Mouse (Mus musculus) lung, embryonic 15.5 days (tissue): ENCODE data around the gene Acbd7. TPM values are rescaled to one million over a fixed set of nuclear protein-coding genes. Genes with fewer than 3 reads are reported as not detected.

Experiments used
- ATAC-seq: fragments of 200-750 bp; cut with Nextera tagmentation; 2 replicates; pipeline ENCODE4 v1.8.0; 2017; ENCODE audit warnings: moderate number of reproducible peaks, borderline replicate concordance; ENCODE audit not compliant: low FRiP score, low TSS enrichment; ENCODE audit errors: extremely low read depth
- H3K27ac ChIP-seq: fragments of 300-500 bp; sonication (generic); 2 replicates; pipeline ENCODE4 v1.5.1; 2015; ENCODE audit warnings: moderate library complexity, mild to moderate bottlenecking, inconsistent platforms
- H3K27me3 ChIP-seq: fragments of 300-500 bp; sonication (generic); 2 replicates; pipeline ENCODE4 v1.6.1; 2015; ENCODE audit warnings: inconsistent platforms
- H3K36me3 ChIP-seq: fragments of 300-500 bp; sonication (generic); 2 replicates; pipeline ENCODE4 v1.6.1; 2015; ENCODE audit warnings: inconsistent platforms
- H3K4me1 ChIP-seq: fragments of 300-500 bp; sonication (generic); 2 replicates; pipeline ENCODE4 v1.6.1; 2015; ENCODE audit warnings: inconsistent platforms
- H3K4me2 ChIP-seq: fragments of 300-500 bp; sonication (generic); 2 replicates; pipeline ENCODE4 v1.6.1; 2015; ENCODE audit warnings: inconsistent platforms, mild to moderate bottlenecking, moderate library complexity
- H3K4me3 ChIP-seq: fragments of 300-500 bp; sonication (generic); 2 replicates; pipeline ENCODE4 v1.5.1; 2015; ENCODE audit warnings: mild to moderate bottlenecking, inconsistent platforms
- H3K9ac ChIP-seq: fragments of 300-500 bp; sonication (generic); 2 replicates; pipeline ENCODE4 v1.6.1; 2015; ENCODE audit warnings: inconsistent platforms
- H3K9me3 ChIP-seq: fragments of 300-500 bp; sonication (generic); 2 replicates; pipeline ENCODE4 v1.6.1; 2016; ENCODE audit warnings: inconsistent platforms
- WGBS: fragments of 180-500 bp; shearing (Covaris S2); methylation state at CpG from one replicate; pipeline ENCODE4 v1.1.7; 2015; 5-methylcytosine and 5-hydroxymethylcytosine counted together
- polyA plus RNA-seq: library from polyadenylated mRNA; unstranded; fragments of >200 nt; fragmentation: Nextera tagmentation; extraction: Ambion mirVana; gene quantifications from 2 replicates; pipeline ENCODE4 v1.2.1, GENCODE M21; 2015

The Acbd7 gene
- polyA plus RNA-seq, 1 experiment from 2014 or later: 1.1 TPM

DNA sequence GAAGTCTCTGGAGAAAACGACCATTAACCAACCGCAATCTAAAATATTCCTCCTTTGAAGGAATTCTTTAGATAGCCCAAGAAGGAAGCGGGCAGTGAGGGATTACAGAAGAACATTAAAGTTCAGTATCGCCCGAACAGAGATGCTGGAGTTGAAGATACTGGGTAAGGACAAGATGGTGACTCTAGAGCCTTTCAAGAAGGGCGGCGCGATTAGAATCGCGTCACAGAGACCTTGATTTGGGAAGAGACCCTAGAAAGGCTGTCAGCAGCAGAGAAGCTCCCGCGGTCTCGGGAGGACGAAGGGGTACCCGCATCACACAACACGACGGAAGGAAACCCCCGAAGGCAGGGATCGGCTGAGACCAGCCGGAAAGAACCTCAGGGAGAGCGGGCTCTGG, 3.9 kb upstream of the Acbd7 start:
- Histone ChIP-seq H3K36me3 (peaks cover 20% of the 10 kb centered on the region), H3K27me3 (peaks cover 14% of the 10 kb centered on the region), H3K27ac (peak overlapping the region; percentile 62), H3K4me2 (peak overlapping the region; percentile 62), H3K9ac (peak overlapping the region; percentile 68), H3K4me3 (peak overlapping the region; percentile 68), H3K4me1 (peaks cover 24% of the 10 kb centered on the region), H3K9me3 (no peaks in the 10 kb centered on the region)
- no peak for ATAC-seq
- WGBS: under 1% methylated on average over 21 of the region's 21 CpGs

DNA sequence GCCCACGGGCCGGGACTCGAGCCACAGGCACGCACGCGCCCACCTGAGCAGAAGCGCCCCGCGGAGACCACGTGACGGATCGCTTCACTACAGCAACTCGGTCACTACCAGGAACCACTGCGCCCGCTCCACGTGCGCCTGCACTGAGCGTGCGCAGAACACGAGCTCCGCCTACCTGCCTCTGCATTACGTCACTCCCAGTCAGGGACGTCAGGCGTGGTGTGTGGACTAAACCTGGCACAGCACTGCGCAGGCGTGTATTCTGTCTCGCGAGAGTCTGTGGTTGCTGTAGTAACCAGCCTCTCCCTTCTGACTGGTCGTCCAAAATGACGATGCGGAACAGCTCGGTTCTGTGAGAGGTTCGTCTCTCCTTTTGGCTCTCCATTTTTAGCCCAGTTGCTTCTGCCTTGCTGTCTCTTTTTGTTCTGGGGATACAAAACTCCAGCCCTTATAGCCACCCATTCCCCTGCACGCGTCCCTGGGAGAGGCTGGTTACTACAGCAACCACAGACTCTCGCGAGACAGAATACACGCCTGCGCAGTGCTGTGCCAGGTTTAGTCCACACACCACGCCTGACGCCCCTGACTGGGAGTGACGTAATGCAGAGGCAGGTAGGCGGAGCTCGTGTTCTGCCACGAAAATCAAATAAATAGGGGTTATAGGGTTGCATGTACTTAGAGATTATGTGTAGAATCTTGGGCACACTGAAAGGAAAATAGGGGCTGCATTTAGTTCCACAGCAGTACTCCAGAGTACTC, 3.3 kb upstream of the Acbd7 start, which contains the start of gene Rpp38:
TSS of gene Rpp38 (minus strand) at position 160 of the 759 bp plus-strand sequence.
- peak within 1 kb of the TSS; percentile 68 for H3K9ac ChIP-seq
- H3K9me3 ChIP-seq: no peaks in the 10 kb centered on the region
- H3K4me3 ChIP-seq: peak within 1 kb of the TSS; percentile 68
- under 1% methylated on average over 45 of the region's 45 CpGs for WGBS
- ATAC-seq: peak; percentile 98
- peaks cover 24% of the 10 kb centered on the region for H3K4me1 ChIP-seq
- peak within 1 kb of the TSS; percentile 62 for H3K4me2 ChIP-seq
- H3K27me3 ChIP-seq: peaks cover 14% of the 10 kb centered on the region
- peak within 1 kb of the TSS; percentile 78 for H3K27ac ChIP-seq
- H3K36me3 ChIP-seq: peaks cover 17% of the 10 kb centered on the region

DNA sequence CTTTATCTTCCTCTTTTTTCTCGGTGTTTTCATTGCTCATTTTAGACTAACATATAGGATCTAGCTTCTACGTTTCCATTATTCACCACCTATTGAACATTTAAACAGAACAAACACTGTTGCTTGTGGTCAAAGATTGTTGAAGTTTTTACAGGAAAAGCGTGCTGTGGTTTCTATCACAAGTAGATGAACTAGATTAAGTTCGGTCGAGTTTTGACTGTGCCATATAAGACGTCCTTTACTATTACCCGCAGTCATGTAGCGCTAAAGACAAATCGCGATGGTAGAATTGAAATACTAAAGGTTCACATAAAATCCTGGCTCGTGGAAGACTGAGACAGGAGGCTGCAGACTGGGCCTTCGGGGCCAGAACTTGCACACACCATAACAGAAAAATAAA, 2.2 kb upstream of the Acbd7 start:
- ATAC-seq: no peak
- Histone ChIP-seq H3K4me1 (peaks cover 24% of the 10 kb centered on the region), H3K36me3 (peaks cover 7% of the 10 kb centered on the region), H3K4me2 (no peak overlapping the region), H3K9me3 (no peaks in the 10 kb centered on the region), H3K27me3 (peaks cover 14% of the 10 kb centered on the region), H3K4me3 (no peak overlapping the region), H3K27ac (no peak overlapping the region), H3K9ac (no peak overlapping the region)
- 90% methylated on average over 12 of the region's 12 CpGs for WGBS

DNA sequence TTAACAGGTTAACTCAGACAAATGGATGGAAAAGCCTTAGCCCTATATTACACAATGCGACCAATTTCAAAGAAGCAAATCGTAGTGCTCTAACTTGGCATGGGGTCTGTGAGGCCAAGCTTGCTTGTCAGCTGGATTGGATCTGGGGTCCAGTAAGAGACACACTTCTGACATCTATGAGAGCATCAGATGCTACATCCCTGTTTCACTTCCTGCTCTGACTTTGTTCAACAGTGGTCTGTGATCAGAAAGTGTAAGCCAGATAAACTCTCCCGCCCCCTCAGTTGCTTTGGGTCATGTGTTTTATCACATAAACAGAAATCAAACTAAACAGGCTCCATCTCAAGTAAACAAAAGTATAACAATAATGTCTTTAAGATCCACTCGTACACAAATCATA, 12.5 kb downstream of the Acbd7 start:
- WGBS: 69% methylated on average over 4 of the region's 4 CpGs
- Histone ChIP-seq H3K27ac (no peak overlapping the region), H3K9me3 (no peaks in the 10 kb centered on the region), H3K4me3 (no peak overlapping the region), H3K27me3 (no peaks in the 10 kb centered on the region), H3K4me1 (no peaks in the 10 kb centered on the region), H3K9ac (no peak overlapping the region), H3K4me2 (no peak overlapping the region), H3K36me3 (no peaks in the 10 kb centered on the region)
- no peak for ATAC-seq

DNA sequence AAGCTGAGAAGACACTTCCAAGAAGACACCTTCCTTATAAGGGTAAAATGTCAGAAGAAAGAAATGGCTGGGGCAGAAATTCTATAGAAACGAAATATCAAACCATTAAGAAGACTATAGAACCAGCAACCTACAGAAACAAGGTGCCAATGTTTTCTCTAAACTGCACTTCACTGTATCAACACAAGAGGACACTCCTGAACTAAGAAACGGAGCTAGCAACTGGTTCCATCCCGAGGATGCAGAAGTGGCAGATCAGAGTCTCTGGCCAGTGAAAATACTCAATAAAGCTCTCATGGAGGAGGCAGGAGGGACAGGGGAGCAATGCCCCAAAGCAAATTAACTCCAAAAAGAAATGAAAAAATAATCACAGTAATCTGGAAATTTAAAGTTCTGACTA, 13.0 kb downstream of the Acbd7 start:
- Histone ChIP-seq H3K9me3 (no peaks in the 10 kb centered on the region), H3K27ac (no peak overlapping the region), H3K9ac (no peak overlapping the region), H3K4me3 (no peak overlapping the region), H3K4me1 (no peaks in the 10 kb centered on the region), H3K4me2 (no peak overlapping the region), H3K36me3 (no peaks in the 10 kb centered on the region), H3K27me3 (no peaks in the 10 kb centered on the region)
- no peak for ATAC-seq
- WGBS: 17% methylated on average over 3 of the region's 3 CpGs

DNA sequence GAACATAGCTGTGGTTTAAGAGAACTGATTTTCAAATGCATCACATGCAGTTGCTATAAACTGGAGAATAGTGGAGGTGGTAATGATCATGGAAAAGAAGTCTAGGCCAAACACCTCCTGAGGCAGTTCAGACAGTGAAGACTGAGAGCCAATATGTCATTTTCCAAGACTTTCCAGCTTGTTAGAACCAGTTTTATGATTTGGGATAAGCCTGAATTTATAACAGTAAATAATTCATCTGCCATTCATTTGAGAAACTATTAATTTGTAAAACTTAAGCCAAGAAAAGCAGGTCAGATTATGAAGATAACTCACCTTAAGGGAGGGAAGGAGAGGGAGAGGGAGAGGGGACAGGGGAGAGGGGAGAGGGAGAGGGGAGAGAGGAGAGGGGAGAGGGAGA, 17.2 kb downstream of the Acbd7 start:
- no peaks in the 10 kb centered on the region for H3K36me3 ChIP-seq
- no peaks in the 10 kb centered on the region for H3K27me3 ChIP-seq
- no peak for ATAC-seq
- no peaks in the 10 kb centered on the region for H3K9me3 ChIP-seq
- H3K27ac ChIP-seq: no peak overlapping the region
- no peaks in the 10 kb centered on the region for H3K4me1 ChIP-seq
- no peak overlapping the region for H3K9ac ChIP-seq
- no peak overlapping the region for H3K4me3 ChIP-seq
- H3K4me2 ChIP-seq: no peak overlapping the region

DNA sequence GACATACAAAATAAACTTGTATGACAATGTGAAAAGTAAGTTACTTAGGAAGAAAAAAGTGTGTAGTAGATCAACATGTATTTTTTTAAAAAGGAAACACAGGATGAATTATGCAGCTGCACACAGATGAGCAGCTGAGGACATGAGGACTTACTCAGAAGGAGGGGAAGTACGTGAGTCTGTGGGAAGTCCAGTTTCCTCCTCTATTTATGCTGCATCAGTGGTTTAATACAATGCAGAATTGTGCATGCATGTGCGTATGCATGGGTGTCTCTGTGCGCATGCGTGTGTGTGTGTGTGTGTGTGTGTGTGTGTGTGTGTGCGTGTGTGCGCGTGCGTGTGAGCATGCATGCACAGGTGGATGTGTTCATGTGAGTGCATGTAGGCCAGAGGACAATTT, 19.8 kb downstream of the Acbd7 start:
- H3K9ac ChIP-seq: no peak overlapping the region
- no peak overlapping the region for H3K27ac ChIP-seq
- no peaks in the 10 kb centered on the region for H3K9me3 ChIP-seq
- H3K27me3 ChIP-seq: no peaks in the 10 kb centered on the region
- ATAC-seq: no peak
- no peak overlapping the region for H3K4me3 ChIP-seq
- no peaks in the 10 kb centered on the region for H3K4me1 ChIP-seq
- no peaks in the 10 kb centered on the region for H3K36me3 ChIP-seq
- H3K4me2 ChIP-seq: no peak overlapping the region
- WGBS: 85% methylated on average over 8 of the region's 8 CpGs

DNA sequence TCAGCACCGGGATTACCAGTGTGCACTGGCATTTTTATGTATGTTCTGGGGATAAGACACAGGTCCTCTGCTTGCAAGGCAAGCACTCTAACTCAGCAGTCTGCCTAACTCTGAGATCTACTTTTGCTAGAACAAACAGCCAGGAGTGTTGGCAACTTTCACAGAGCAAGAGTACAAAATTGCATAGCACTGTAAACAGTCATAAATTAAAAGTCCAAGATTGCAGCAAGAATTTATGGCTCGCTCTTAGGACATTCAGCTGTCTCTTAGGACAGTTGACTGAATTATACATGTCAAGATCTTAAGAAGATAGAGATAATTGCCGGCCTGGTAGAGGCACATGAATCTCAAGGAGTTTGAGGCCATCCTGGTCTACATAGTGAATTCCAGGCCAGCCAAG, 20.3 kb downstream of the Acbd7 start:
- no peak for ATAC-seq
- WGBS: 67% methylated on average over 3 of the region's 3 CpGs
- H3K9ac ChIP-seq: no peak overlapping the region
- no peak overlapping the region for H3K27ac ChIP-seq
- no peaks in the 10 kb centered on the region for H3K9me3 ChIP-seq
- no peaks in the 10 kb centered on the region for H3K27me3 ChIP-seq
- no peaks in the 10 kb centered on the region for H3K36me3 ChIP-seq
- H3K4me1 ChIP-seq: no peaks in the 10 kb centered on the region
- H3K4me2 ChIP-seq: no peak overlapping the region
- no peak overlapping the region for H3K4me3 ChIP-seq

DNA sequence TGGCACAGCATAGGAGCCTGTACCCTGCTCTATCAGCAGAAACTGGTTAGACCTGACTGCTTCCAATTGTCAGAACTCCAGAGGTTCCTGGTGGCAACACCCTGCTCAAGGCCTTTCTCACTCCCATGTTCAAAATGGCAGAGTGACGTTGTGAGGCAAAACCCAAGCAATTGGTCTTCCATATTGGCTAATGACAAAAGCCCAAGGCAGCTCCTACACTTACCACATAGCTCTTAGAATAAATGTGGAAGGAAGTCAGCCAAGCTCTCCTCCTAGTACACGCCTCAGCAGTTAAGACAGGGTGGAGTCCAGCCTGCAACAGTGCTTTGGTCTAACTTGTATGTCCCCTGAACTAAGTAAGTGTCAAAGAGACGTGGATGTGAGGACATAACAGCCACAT, 21.9 kb downstream of the Acbd7 start:
- H3K4me3 ChIP-seq: no peak overlapping the region
- H3K27ac ChIP-seq: no peak overlapping the region
- H3K4me2 ChIP-seq: no peak overlapping the region
- no peaks in the 10 kb centered on the region for H3K27me3 ChIP-seq
- WGBS: 75% methylated on average over 3 of the region's 3 CpGs
- H3K4me1 ChIP-seq: no peaks in the 10 kb centered on the region
- no peak overlapping the region for H3K9ac ChIP-seq
- no peak for ATAC-seq
- H3K36me3 ChIP-seq: no peaks in the 10 kb centered on the region
- H3K9me3 ChIP-seq: no peaks in the 10 kb centered on the region

DNA sequence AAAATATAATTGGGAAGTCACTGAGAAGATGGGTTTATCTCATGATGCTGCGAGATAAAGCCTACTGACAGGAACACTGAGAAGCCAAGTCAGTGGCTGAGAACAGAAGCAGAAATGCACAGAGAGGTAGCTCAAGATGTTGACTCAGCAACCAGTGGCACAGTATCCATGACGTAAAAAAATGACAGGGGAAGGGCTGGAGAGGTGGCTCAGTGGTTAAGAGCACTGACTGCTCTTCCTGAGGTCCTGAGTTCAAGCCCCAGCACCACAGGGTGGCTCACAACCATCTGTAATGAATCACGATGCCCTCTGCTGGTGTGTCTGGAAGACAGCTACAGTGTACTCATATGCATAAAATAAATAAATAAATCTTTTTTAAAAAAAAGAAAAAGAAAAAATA, 25.1 kb downstream of the Acbd7 start:
- Histone ChIP-seq H3K9ac (no peak overlapping the region), H3K9me3 (no peaks in the 10 kb centered on the region), H3K27ac (no peak overlapping the region), H3K4me3 (no peak overlapping the region), H3K4me2 (no peak overlapping the region), H3K4me1 (no peaks in the 10 kb centered on the region), H3K27me3 (no peaks in the 10 kb centered on the region), H3K36me3 (no peaks in the 10 kb centered on the region)
- WGBS: 61% methylated on average over 3 of the region's 3 CpGs
- no peak for ATAC-seq

DNA sequence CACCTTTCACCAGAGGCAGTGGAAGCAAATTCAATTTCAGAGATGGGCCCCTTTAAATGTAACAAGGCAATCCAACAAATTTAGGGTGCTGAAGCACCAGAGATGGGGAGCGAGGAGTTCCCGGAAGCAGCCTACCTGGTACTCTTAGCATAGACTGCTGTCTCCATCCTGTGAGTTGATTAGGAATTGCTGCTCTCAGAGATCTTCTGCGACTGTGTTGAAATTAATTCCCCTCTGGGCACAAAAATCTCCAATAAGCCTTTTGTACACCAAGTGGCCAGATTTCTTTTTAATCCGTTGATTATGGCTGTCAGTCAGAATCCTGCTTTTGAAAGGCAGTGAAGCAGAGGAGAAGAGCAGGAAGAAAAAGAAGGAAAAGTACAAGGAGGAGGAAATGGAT, 29.2 kb downstream of the Acbd7 start:
- Histone ChIP-seq H3K9ac (no peak overlapping the region), H3K27ac (no peak overlapping the region), H3K36me3 (no peaks in the 10 kb centered on the region), H3K4me1 (no peaks in the 10 kb centered on the region), H3K27me3 (no peaks in the 10 kb centered on the region), H3K9me3 (no peaks in the 10 kb centered on the region), H3K4me3 (no peak overlapping the region), H3K4me2 (no peak overlapping the region)
- no peak for ATAC-seq
- WGBS: 62% methylated on average over 4 of the region's 4 CpGs

DNA sequence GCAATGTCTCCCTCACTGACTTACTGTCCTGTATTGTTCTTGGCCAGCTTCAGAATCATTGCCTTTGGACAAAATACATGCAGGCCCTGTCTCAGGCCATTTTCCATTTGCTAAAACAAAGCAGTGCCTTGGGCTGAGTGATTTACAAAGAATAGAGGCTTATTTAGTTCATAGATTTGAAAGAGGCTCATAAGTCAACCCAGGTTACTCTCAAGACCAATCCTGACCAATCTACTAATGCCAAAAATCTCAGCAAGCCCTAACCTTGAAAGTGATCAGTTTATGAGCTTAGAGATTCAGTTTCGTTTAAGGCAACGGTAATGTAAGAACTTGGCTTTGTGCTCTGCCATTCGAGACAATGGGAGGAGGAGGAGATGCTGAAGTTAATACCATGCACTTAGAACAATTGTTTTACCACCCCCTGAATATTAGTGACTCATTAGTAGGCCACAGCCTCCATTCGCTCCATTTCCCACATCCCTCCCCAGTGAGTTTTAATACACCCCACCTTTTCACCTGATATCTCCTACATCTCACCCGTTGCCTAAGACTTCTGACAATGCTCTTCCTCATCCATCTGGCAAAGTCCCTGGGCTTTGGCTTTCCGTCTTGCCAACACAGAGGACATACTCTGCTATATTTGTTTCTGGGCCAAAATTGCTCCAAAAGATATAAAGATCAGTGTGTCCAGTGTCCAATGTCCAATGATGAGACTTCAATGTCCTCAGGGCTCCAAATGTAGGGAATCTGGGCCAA, 51.3 kb downstream of the Acbd7 start:
- ATAC-seq: no peak
- 82% methylated on average over 6 of the region's 6 CpGs for WGBS
- Histone ChIP-seq H3K27me3 (no peaks in the 10 kb centered on the region), H3K27ac (no peak overlapping the region), H3K4me1 (no peaks in the 10 kb centered on the region), H3K9me3 (no peaks in the 10 kb centered on the region), H3K4me2 (no peak overlapping the region), H3K9ac (no peak overlapping the region), H3K4me3 (no peak overlapping the region), H3K36me3 (no peaks in the 10 kb centered on the region)
